Mouse (Mus musculus): ENCODE data around the gene Tgfbi. TPM values are rescaled to one million over a fixed set of nuclear protein-coding genes. Genes with fewer than 3 reads are reported as not detected.

Tgfbi gene
- total RNA-seq, 2 experiments from 2014 or later: 19.3 to 23.4 TPM

DNA sequence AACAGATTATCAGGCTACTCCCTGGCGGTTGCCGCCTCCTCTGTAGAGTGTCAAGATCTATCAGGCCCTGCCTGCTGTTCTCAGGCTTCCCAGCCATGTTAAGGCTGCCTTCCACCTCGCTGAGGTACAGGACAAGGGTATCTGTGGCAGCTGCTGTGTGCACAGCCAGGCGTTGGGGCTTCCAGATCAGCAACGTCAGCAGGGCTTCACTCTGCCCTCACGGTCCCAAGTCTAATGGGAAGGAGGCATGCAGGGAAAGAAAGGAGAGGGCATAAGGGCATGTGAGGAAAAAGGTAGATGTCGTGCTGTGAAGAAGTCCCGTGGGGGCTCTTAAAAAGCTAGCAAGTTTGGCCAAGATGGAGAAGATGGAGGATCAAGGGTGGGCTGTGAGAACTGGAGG, 14.1 kb upstream of the Tgfbi start:
- intact Hi-C loops (cut with DNase I): no loop called here
- DNase-seq (ENCODE audit: low spot score): no peak

DNA sequence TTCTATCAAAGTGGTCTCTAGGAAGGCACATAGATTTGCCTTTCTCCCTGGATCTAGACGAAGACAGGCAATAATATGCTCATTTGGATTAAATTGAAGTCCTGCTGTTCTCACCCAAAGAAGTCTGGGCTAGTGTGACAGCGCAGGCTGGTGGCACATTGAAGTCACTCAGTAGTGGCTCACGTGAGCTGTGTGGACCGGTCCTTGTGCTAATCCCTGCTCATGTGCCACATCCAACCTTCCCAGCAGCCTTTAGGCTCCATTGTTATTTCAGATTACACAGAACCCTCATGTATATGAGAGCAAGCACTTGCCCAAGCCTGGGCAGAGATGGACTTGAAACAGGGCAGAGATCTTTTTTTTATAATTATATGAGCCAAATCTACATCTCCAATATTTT, 12.0 kb upstream of the Tgfbi start:
- intact Hi-C loops (cut with DNase I): no loop called here
- no peak for DNase-seq (ENCODE audit: low spot score)

DNA sequence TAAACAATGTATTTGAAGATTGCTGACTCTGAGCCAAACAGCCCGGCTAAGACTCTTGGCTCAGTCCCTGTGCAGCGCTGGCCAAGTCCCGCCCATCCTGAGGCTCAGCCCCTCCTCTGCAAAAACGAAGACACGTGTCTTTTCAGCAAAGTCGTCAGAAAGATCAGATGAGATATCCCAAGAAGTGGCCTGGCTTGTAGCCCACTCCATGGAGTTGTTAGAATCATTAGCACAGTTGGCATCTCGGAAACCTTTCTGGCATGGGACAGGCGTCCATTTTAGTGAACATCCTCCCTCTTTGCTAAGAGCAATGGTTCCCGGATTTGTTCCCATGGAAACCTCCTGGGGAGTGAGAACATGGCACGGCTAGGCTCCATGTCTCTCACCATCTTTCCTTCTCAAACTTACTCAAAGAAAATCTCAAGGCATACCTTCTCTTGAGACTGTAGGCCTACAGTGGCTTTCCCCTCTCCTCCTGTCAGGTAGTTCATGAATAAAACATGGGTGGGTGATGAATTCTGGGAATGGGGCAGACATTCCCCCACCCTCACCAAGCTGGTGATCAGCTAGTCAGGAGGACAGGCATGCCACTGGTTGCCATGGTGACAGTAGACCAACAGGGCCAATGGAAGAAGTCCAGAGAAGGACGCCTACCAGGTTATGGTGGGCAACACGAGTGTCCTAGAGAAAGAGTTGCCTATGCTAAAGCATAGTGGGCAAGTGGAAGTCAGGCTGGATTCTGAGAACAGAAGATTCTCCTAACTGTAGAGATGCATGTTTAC, 11.3 kb upstream of the Tgfbi start:
- intact Hi-C loops (cut with DNase I): no loop called here
- no peak for DNase-seq (ENCODE audit: low spot score)

DNA sequence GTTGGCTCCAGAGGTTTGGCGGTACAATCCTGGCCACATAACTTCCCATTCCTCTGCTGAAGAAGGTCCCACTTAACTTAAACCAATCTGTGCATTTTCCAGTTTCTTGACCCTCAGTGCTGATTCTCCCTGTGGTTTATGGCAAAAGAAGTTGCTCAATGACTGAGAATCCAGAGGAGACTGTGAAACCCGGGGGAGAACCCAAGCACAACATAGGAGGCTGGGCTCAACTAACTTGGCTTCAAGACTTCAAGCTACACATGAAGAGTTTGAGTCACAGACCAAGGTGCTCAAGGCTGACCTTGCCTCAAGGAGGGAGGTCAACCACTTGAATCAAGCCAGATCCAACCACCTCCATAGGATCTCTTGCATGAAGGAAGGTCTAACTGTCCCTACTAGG, 9.8 kb upstream of the Tgfbi start:
- no peak for DNase-seq (ENCODE audit: low spot score)
- intact Hi-C loops (cut with DNase I): no loop called here

DNA sequence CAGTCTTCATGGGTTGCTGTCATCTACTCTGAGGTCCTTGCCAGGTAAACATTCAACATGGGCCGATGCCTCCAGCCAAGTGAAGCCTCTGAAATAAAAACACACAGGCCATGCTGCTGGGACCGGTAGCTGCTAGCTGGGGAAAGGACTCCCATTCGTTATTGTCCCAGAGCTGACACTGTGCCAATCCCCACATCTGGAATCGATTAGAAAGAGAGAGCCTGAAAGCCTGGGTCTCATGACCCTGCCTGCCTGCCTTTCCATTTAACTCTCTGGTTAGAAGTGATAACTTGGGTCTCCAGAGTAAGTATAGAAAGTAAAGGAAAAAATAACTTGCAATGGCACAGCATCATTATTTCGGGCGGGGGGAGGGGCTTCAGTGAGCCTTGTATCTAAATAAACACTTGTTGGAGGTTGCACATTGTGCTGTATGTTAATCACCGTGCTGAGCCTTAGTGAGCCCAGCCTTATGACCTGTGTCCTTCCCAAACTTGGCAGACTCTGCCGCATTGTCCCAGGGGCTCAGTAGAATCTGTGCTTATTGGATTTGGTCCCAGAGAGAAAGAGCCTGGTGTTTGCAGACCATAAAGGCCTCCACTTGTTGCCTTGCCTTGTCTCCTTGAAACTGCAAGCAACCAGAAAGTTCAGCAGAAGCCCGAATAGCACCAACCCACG, 9.0 kb upstream of the Tgfbi start:
- intact Hi-C loops (cut with DNase I): no loop called here
- peak; percentile 60 for DNase-seq (ENCODE audit: low spot score)

DNA sequence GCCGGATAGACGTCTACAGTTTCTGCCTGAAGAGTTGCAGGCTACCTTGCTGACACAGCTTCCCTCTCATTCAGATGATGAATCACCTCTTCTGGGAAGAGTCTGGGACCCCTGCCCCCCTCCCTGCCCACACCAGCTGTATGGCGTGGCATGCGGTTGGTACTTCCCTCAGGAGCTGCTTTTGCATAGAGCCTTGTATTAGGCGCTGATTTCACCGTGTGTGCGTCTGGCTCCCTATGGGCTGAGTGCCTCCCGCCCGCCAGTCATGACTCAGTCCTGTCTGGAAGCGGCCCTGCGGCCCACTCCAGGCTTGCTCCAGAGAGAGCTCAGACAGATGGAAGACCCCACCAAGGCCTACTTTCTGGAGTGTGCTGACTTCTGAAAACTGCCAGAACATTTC, 8.1 kb upstream of the Tgfbi start:
- peak; percentile 54 for DNase-seq (ENCODE audit: low spot score)
- intact Hi-C loops (cut with DNase I): no loop called here

DNA sequence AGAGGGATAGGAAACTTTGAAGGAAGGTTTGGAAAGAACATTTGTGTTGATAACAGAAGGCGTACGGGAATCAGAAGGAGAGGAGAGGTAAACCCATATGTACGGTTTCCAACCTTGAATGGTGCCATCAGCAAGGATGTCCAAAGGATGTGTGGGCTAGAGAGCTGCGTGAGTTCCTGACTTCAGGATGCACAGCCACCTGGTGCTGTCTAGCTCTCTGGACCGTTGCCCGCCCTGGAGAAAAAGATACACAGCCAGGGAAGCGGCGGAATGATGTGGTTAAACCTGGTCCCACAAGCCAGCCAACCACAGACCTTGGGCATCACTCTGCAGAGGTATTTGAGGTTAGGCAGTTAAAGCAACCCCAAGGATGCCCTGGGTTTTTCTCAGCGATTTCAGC, 3.8 kb upstream of the Tgfbi start:
- intact Hi-C loops (cut with DNase I): no loop called here
- no peak for DNase-seq (ENCODE audit: low spot score)

DNA sequence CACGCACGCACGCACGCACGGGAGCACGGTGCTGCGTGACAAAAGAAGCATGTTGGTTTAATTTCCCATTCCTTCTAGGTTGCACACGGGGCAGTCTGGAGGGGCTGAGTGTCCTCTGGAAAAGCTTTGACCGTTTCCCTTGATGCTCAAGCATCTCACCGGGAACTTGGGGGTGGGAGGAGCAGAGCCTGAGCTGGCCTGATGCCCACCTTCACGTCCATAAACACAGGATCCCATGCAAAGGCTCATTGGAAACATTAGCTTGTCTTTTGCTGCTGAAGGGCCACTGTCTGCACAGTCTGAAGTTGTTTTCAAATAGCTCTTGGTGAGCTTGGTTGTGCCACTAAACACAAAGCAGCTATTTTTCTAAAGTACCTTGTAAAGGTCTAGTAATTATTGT, 2.6 kb upstream of the Tgfbi start:
- intact Hi-C loops (cut with DNase I): no loop called here
- no peak for DNase-seq (ENCODE audit: low spot score)

DNA sequence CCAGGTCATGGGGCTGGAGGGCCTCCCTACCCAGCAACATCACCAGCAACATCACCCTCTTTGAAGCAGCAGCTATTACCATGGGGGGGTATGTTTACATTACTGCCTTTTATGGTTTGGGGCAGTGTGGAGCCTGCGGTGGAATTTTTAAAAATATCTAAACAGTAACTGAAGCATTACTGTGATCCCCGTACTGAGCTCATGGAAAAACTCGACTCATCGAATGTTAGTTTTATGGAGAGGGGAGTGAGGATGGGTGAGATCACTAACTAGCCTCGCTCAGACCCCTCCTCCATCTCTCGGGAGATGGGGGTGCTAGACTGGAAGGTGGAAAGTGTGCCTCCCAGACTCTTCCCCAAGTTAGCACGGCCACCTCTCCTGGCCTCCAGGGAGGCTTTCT, 2.1 kb upstream of the Tgfbi start:
- intact Hi-C loops (cut with DNase I): no loop called here
- DNase-seq (ENCODE audit: low spot score): no peak

DNA sequence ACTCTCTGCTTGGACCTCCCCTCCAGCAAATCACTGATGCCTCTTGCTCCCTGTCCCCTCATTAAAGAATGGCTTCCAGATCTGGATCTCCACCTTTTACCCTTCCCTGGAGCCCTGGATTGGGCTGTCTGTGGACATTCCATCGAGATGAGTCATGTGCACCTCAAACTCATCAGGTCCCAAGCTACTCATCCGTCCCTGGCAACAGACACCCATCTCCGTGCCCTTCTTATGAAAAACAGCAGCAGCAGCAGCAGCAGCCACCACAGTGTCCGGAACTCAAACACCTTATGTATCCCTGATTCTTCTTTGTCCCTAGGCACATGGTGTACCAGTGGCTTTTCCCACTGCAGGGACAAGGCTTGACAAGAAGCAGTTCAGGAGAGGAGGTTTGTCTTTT, 1.5 kb upstream of the Tgfbi start:
- no peak for DNase-seq (ENCODE audit: low spot score)
- intact Hi-C loops (cut with DNase I): no loop called here

DNA sequence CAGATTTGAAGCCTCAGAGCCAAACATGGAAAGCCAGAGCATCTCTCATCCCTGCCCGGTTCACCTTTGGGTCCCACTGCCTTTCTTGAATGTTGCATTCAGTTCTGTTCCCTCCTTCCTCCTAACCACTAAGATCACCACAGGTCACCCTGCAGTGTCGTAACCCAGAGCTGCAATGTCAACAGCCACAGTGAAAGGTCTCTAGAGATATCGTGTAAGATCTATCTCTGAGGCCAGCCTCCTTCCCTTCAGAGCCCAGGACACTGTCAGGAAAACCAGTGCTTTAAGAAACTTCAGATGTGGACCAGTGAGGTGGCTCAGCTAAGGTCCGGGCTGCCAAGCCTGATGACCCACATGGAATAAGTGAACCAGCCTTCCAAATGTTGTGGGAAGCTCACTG, 1.8 kb downstream of the Tgfbi start:
- no peak for DNase-seq (ENCODE audit: low spot score)
- intact Hi-C loops (cut with DNase I): loop anchor here (5.0 kb wide), 2 partner anchors 34 to 46 kb away; no protein-coding TSS in a partner anchor

DNA sequence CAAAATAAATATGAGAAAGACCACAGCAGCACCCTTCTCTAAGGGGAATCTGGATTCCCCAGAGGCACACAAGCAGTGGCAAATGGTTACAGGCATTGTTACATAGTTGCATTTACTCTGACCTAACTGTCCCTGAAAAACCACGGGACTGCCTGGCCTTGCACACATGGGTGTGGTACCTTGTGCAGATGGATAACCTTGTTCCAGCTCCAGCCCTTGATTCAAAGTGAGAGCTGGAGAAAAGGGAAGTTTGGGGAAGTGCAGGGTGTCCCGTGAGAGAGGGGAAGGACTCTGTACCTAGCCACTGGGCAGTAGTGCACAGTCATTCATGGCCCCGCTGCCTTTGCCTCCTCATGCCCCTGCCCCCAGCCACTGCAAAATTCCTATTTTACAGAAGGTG, 2.4 kb downstream of the Tgfbi start:
- no peak for DNase-seq (ENCODE audit: low spot score)
- intact Hi-C loops (cut with DNase I): loop anchor here (5.0 kb wide), 2 partner anchors 34 to 46 kb away; no protein-coding TSS in a partner anchor

DNA sequence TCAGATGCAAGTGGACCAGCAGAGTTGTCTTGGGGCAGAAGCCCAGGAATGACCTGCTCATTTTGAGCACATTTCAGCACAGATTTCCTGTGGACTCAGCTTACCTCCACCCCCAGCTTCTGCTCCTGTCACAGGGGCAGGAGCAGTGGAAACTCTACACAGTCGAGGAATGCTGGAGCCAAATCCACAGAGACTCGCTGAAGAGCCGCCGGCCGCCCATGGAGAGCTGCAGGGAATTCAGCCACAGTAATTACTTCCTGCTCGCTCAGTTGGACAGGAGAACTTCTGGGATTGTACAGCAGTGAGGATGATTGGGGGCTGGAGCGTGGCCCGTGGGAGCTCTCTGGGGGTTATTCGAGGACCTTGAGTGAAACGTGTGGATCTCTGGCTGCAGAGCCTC, 3.0 kb downstream of the Tgfbi start:
- intact Hi-C loops (cut with DNase I): loop anchor here (5.0 kb wide), 2 partner anchors 35 to 45 kb away; no protein-coding TSS in a partner anchor
- no peak for DNase-seq (ENCODE audit: low spot score)

DNA sequence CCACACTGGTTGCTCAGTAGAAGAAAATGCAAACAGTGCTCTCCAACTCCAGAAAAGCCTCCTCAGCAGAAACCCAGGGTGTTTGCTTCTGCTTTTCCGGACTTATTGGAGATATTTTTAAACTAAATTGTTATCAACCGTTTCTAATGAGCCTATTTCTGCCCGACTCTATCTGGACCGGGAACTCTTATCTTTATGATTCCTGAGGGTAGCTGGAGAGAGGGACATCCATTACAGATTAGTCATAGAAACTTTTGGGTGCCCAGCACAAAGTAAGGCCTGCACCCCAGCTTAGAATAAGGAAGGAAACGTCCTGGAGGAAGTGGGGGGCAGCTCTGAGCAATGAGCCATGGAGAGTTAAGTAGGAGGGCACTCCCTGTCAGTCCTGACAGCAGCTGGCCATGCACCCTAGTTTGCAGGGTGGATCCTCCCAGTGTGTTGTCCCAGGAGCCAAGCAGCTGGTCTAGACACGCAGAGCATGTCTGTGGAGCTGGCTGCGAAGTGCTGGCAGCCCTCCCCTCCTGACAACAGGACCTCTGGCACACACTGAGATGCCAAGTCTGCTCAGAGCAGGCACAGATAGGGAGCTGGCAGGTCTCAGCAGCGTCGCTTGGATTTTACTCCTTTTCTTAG, 4.2 kb downstream of the Tgfbi start:
- peak; percentile 59 for DNase-seq (ENCODE audit: low spot score)

DNA sequence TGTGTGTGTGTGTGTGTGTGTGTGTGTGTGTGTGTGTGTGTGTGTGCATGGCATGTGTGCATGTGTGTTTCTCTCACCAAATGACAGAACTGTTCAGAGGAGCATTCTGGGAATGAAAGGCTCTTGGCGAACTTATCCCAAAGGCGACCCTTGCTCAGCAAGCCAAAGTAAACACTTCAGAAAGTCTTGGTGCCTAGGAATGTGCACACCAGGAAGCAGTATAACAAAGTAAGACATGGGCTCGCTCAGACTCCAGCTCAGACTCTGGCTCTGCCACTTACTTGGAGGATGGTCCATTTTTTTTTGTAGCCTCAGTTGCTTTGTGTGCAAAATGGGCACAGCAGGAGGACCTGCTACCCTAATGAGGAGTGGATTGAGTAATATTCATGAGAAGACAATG, 5.4 kb downstream of the Tgfbi start:
- no peak for DNase-seq (ENCODE audit: low spot score)
- intact Hi-C loops (cut with DNase I): loop anchor here (5.0 kb wide), 2 partner anchors 37 to 43 kb away; no protein-coding TSS in a partner anchor

More for the DNA sequence above, 4.2 kb downstream of the Tgfbi start:
- intact Hi-C loops (cut with DNase I): loop anchor here (5.0 kb wide), 2 partner anchors 36 to 44 kb away; no protein-coding TSS in a partner anchor

DNA sequence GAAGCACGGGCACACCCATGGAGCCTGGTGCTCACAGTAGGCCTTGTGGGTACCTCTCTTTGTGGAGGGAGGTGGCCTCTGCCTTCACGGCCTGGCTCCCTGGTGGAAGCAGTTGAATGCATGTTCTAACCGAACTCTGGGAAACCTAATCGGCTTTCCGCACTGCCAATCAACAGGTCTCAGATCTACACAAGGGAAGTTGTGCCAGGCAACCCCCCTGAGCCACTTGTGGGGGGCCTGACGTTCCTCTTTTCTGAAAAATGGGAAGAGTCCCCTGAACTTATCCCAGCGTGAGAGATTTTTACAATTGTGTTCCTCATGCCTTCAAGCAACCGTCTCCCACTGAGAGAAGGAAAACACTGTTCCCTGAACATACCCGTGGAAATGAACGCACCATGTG, 5.9 kb downstream of the Tgfbi start:
- DNase-seq (ENCODE audit: low spot score): no peak
- intact Hi-C loops (cut with DNase I): no loop called here

DNA sequence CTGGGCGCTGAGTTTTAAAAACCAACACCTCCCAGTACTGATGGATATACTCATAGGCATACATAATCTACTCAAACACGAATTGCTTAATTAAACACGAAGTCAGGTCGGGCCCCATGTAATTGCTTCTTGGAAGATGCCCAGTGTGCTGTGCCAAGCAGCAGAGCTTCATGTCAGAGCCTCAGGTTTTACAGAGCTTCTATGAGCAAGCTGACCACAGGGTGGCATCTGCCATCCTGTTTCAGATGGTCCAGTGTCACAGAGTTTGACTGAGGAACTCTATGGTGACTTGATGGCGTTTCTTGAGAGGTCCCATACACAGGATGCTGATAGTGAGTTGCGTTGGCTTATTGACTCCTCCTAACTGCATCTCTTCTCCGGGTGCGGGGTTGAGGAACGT, 6.5 kb downstream of the Tgfbi start:
- no peak for DNase-seq (ENCODE audit: low spot score)
- intact Hi-C loops (cut with DNase I): no loop called here

DNA sequence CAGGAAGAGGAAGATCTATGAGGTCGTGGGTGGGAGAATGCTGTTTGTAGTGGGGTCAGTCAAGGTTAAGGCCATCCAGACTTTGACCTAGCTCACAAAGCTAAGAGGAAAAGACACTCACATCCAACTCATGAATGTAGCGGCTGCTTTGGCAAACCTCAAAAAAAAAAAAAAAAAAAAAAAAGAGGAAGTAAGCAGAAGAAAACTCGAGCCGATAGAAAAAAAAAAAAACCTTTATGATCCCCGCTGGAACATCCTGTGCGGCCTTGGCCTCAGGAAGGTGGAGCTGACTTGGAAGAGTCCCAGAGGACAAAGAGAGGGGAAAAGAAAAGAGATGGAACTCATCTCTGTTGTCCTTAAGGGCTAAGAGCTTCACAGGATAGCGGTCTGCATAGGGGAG, 7.1 kb downstream of the Tgfbi start:
- no peak for DNase-seq (ENCODE audit: low spot score)
- intact Hi-C loops (cut with DNase I): no loop called here

DNA sequence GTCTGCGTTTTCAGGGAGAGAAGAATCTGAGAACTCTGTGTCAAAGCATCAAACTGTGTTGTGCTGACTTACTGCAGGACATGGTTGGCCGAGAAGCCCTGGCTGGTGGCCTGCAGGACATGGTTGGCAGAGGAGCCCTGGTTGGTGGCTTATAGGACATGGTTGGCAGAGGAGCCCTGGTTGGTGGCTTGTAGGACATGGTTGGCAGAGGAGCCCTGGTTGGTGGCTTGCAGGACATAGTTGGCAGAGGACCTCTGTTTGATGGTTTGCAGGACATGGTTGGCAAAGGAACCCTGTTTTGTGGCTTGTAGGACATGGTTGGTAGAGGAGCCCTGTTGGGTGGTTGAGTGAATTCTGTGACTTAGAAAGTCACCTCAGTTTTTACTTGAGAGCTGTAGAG, 7.9 kb downstream of the Tgfbi start:
- intact Hi-C loops (cut with DNase I): no loop called here
- DNase-seq (ENCODE audit: low spot score): no peak

DNA sequence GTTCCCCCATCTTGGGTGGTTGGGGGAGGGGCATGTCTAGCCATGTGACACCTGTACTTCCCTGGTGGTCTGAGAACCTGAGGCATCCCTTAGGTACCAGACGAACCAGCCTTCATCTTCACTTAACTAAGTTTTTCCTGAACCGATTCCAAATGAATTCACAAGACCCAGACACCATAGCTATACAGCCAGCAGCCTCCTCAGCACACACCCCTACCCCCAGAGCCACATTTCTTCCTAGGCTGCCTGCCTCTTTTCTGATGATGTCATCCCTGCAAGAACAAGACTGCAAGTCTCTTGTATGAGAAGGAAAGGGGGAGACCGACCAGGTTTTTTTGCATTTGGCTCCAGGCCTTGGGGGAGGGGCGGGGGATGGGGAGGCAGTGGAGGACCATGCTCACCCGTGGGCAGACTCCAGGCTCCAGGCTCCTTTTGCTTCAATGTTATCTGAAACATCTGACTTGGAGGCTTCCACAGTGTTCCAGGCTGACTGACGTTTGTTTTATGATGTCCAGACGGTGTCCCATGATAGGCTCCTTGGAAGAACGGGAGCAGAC, 13.0 kb downstream of the Tgfbi start:
- intact Hi-C loops (cut with DNase I): no loop called here
- DNase-seq (ENCODE audit: low spot score): no peak

DNA sequence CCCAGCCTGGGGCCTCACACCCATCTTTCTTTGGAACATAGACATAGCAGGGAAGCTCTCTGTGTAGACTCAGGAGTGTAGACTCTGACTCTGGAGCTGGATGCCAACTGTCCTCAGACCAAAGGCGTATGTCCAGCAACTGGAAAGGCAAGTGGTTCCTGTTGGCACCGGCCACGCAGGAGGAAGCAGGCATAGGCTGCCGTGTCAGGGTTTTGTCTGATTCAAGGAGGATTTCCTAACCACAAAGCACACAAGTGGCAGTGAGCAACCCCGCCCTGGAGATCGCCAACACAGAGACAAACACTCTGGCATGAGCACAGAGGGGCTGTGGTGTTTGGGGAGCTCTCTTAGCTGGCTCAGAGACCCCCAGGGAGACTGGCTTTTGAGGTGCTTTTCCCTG, 17.2 kb downstream of the Tgfbi start:
- no peak for DNase-seq (ENCODE audit: low spot score)
- intact Hi-C loops (cut with DNase I): no loop called here
